Mouse (Mus musculus) adrenal gland, adult (tissue): ENCODE measurements at regions not wholly inside any gene's neighbourhood (a gene's known extent, or its start where the extent isn't known, plus 50 kb on each side); places are given as distances from the start of the nearest gene placed in this dataset.

ENCODE experiments used
- DNase-seq, 2 experiments: peaks; one replicate each; pipeline ENCODE4 v3.0.0; 2022 to 2023; ENCODE audit warnings: low spot score in 1 of 2; ENCODE audit not compliant: inconsistent age in 2 of 2

DNA sequence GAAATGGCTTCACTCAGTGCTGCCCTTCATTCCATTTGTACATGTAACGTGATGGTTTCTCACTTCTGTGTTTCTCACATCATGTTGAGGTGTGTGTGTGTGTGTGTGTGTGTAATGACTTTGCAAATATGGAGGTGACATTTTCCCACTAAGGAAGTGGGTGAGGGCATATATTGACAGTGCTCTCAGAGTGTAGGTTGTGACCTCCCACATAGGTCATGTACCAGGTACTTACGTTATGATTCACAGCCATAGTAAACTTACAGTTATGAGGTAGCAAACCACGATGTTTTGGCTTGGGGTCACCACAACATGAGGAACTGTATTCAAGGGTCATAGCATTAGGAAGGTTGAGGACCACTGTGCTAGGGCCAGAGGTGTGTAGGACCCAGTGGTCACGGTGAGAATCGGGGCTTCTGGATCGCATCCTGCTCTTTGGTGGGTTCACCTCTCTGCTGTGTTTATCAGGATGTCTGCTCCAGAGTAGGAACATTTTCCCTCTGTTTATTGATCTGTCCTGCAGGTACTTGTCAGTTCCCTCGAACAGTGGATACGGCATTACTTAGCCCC lies 238.7 kb upstream of the Cxcr4 start:
- no peak for DNase-seq

DNA sequence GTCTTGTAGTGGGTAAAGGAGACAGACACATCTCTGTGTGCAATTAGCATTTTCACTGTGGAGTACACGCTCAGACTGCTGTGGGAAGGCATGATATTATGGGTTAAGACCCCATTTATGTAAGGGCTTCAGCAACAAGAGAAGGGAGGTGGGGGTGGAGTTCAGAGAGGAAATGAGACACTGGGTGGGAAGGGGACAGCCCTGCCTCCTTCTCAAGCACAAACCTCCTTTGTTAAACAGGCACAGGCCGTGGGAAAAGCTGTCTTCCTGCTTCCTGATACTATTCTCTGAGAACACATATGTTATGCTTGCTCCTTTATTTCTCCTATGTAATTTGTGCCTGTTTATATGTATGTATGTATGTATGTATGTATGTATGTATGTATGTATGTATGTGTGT lies 237.4 kb upstream of the Cxcr4 start:
- DNase-seq = no peak

DNA sequence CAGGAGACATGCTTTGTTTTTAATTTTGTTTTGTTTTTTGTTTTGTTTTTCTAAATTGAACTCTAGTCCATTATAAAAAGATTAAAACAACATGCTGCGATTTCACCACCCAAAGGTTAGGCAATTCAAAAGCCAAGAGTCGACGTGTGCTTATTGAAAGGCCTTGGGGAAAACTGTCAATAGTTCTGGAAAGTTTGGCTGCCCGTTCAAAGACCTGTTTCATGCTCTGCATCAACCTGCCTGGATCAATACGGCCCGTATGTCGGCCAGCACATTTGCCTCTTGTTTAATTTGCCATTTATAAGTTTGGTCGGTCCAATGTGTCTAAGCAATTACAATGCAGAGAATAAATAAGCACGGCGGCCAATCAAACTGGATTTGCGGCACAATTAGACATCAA lies 234.3 kb upstream of the Cxcr4 start:
- no peak for DNase-seq

DNA sequence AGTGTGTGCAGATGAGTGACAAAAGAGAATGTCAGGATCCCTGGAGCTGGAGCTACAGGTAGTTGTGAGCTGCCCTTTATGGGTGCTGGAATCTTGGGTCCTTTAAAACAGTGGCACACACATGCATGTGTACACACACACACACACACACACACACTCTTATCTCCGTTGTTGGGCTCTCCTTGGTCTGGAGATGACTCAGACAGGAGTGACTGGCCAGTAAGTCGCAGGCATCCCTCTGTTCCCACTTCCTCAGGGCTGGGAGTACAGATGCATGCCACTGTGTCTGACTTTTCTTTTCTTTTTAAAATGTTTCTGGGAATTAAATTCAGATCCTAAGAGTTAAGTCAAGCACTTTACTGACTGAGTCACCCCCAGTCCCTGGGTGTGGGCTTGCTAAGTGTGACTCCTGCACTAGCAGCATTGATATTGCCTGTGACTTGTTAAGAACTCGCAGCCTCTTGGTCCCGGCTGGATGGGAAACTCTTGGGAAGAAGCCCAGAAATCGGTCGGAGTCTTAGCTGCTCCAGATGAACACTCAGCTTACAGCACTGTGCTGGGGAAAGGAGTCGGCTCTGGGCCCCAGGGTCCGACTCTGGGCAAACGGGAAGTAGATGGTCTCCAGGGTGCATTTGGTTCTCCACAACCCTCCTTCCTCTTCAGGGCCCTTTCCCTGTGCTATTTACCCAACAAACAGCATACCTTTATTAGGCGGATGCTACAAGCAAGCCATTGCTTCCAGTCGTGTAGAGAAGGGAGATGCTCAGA lies 233.0 kb upstream of the Cxcr4 start:
- DNase-seq = no peak

DNA sequence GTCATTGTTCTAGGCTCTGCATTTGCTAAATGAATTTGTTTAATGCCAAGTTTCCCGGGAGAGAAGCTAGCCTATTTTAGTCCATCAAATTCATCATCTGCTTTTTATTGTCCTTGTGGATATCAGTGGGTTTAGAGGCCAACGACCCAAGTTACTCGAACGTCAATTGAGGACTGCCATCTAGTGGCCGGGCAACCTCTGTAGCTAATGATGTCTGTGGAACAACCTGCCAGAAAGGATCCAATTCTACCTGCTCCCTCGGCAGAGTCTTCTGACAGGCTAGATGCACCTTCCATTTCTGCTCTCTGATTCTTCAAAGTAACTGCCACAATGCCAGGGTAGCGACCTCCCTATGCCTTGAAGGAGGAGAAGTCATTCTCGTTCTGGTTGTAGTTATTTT lies 232.1 kb upstream of the Cxcr4 start:
- peak; percentile 84 to 93 for DNase-seq

DNA sequence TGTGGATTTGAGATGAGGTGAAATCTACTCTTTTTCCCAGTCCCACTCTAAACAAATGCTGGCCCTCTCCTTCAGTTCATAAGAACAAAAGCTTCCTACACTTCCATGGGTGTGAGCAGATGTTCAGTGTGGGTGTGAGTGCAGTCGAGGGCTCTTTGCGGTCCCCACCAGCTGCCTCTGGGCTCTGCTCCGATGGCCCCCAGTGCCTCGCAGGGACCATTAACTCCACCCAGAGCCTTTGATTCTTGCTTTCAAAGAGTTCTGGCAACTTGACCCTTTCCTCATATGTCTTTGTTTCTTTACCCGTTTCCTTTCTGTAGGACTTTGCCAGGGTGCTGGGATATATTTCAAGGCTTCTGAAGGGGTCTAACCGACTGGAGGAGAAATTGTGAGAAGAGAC lies 229.9 kb upstream of the Cxcr4 start:
- no peak for DNase-seq

DNA sequence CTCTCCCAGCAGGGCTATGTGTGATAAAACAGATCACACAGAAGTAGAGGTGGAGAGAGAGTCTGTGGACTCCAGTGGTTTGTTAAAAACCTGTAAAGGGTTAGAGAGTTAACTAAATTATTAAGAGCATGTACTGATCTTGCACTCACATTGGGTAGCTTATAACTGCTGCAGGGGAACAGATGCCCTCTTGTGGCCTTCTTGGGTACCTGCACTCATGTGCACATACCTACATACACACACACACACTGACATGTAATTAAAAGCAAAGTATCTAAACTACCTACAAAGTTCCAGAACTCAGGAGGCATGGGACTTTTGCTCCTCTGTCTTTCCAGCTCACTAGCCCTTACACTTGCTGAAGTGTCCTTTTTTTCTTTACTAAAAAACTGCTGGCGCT lies 228.4 kb upstream of the Cxcr4 start:
- DNase-seq = no peak

DNA sequence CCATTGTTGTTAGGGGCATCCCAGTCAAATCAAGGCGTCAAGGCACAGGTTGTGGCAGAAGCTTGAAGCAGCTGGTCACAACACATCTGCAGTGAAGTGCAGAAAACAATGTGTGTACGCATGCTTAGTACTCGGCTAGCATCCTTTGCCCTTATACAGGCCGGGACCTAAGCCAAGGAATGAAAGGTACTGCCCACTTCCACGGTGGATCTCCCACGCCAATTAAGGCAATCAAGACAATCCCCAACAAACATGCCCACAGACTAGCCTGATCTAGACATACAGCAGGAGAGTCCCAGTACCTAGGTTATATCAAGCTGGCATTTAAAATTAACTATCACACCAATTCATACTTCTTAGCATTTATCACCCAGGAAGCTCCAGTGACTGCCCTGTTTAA lies 227.5 kb upstream of the Cxcr4 start:
- no peak for DNase-seq

DNA sequence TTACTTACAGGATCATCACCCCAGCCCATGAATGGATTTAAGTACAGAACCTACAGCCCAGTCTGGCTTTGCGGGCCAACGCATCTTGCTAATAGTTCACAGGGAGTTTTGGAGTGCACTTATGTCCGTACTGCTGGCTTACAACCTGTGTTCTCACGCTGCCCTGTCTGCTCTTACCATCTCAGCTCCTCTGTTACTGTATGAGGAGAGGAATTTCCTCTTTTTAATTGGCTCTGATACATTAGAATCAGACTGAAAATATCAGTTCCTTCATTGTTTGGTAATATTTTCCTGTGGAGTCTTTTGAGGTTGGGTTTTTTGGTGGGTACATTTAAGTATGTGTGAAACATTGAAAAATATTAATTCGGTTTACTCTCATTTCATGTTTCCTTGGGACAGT lies 221.3 kb upstream of the Cxcr4 start:
- DNase-seq = no peak

DNA sequence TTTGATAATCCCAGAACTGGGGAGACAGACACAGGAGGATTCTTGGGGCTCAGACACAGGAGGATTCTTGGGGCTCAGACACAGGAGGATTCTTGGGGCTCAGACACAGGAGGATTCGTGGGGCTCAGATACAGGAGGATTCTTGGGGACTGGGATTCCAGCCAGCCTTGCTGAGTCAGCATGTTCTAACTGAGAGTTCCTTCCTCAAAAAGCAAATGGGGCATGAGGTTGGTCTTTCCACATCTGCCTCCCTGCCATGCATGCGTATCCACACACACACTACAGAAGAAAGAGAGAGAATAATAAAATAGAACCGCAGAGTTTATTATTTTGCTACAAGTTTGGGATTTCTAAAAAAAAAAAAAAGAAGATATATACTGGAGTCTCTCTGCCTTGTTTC lies 218.8 kb upstream of the Cxcr4 start:
- DNase-seq = no peak

DNA sequence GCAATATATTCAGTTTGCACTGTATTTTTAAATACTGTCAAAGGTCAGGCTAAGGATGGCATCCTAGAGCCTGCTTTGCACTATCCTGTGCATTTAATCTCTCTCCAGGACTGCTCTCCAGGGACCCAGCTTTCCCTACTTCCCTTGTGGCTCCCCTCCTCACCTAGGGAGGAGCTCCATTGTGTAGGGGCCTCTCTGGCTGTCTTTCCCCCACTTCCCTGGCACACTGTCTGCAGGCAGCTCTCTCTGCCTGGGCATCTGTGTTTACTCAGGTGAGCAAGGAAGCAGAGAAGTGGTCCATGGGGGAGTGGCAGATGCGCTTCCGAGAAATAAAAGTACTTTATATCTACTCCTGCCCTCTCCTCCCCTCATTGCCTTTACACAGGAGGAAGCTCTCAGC lies 218.0 kb upstream of the Cxcr4 start:
- no peak for DNase-seq

DNA sequence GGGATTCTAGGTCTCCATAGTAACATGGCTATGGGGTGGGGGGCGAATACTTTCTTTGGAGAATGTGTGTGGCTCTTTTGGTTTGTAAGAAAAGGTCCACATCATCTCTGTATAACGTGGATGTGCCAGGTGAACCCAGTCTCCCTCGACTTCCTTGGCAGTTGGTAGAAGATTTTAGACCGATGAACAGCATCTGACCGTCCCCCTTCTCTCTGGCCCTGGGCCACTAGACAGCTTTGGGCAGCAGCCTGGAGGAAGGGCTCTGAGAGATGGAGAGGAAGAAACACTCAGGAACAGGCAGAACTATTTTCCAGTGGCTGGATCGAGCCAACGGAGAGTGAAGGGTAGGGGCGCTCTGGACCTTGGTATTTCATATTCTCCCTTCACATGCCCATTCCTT lies 217.5 kb upstream of the Cxcr4 start:
- DNase-seq = no peak

DNA sequence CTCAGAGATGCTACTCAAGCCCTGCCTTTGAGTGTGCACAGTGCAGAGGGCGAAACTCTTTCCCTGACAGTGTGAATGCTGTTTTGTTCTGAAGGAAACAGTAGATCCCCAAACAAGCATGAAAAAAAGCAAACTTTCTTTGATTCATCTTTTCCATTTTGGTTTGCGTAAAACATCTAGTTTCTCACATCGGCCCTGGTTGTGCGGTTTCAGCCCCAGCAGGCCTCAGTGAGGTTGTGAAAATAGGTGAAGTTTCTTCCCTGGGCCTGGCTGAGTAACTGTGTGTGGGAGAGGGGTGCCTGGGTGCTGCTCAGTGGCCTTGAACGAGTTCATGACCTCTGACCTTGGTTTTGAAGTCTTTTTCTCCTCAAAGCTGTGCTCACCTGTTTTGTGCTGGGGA lies 216.5 kb upstream of the Cxcr4 start:
- no peak for DNase-seq

DNA sequence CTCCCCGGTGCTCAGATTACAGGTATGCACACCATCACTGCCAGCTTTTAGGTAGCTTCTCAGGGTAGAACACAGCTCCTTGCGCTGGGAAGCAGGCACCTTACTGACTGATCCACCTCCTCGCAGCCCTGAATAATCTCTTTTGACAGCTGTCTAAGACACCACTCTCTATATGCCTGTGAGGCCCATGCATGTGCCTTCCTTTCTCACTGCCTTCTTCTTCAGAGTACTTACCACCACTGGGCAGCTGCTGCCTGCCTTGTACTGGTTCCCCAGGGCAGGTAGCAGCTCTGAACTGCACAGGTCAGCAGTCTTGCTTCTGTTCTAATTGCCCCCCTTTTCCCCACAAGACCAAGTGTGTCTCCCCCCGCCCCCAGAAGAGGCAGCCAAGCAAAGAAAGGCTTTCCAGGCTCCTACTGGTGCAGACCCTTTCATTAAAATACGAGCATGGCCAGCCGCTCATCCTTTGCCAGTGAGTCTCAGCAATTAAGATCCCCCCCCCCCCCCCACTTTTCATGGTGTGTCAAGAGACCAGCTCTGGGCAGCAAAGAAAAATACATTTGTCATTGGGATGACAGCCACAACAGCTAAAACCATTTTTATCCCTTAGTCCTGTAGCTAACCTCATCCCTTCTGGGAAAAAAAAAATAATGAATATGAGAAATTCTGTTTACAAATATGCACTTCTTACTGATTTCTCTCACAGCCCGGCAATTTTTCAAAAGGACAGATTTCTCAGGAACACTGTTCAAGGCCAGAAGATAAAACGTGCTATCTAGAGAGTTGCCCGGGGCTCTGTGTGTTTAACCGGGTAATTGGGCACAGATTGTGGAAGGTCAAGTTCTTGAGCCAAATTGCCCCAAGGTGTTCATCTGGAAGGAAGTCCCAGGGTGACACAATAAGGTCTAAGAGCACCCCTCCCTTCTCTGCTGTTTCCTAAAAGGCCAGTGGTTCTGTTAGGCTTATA lies 213.9 kb upstream of the Cxcr4 start:
- peak; percentile 13 to 54 for DNase-seq

DNA sequence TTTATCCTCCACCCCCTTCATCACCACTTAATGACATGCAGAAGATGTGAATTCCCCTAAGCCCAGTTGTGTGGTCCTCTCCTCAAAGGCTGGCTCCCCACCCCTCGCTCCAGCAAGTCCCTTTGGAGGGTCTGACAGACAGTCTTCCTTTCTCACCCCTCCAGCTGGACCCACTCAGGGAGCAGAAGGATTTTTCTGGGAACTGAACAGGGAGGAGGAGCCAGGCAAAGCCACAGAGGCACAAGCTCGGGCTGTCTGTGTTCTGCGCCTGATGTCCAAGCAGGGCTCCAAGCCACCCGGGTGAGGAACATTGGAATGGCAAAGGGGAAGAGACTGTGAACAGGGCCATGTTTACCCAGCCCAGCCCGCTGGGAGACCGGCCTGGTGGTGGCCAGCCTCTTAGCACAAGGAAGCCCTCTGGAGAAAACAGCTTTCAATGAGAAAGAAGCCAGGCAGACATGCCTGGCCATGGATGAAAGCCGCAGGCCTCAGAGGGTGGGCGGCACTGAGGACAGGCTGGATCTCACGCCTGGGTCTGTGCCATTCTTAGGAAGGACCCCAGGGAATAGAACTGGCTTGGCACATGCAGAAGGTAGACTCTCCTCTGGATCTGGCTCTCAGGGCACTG lies 211.5 kb upstream of the Cxcr4 start:
- DNase-seq = no peak

DNA sequence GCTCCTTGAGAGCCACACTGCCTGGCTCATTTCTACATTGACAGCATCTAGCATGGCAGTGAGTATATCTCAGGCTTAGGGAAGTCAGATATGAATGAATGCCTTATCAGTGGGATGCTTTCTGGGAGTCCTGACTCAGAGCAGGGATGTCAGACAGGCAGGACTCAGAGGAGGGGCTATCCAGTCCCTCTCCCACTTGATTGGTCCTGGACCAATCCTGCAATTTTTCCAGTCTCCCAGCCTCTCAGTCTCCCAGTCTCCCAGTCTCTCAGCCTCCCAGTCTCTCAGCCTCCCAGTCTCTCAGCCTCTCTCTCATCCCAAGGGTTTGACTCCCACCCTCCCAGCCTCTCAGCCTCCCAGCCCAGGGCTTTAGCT lies 211.0 kb upstream of the Cxcr4 start:
- no peak for DNase-seq

DNA sequence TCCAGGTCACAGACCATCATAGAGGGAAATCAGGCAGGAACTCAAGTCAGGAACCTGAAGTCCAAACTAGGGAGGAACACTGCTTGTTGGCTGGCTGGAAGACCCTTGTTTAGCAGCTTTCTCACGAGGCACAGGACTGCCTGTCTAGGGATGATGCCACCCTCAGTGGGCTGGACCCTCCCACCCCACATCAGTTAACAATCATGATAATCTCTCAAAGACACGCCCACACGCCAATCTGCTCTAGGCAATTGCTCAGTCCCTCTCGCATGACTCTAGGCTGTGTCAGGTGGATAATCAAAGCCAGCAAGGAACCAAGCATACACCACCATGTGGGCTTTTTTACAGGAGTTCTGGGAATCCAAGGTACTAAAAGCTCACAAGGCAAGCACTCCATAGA lies 206.6 kb upstream of the Cxcr4 start:
- DNase-seq = no peak

DNA sequence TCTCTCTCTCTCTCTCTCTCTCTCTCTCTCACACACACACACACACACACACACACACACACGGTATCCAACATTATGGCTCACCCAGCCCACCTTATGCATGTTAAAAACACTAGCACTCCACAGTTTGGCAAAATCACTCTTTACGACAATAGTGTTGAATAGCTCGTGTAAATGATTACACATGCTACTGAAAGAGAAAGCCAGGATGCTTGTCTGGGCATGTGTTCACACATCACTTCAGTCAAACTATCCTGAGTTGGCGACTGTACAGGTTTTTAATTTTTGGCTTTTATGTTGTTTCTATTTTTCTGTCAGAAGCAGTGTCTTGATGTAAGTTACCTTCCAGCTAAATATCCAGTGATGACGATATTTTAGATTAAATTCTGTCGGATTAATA lies 203.6 kb upstream of the Cxcr4 start:
- no peak for DNase-seq

DNA sequence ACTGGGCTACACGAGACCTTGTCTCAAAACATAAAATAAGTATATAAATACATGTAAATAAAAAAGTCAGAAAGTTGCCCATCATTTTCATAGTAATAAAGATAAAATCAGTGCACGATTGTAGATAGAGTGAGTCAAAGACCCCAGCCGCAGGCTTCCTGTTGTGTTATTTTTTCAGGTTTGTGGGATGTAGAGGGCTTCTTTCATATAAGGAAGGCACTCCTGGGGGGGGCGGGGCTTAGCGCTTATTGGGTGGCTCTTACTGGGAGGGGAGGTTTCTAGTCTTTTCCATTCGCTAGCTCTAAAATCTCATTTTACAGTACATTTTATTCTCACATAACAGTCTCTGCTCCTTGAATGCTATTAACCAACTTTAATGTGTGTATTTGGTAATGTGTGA lies 198.8 kb upstream of the Cxcr4 start:
- DNase-seq = no peak

DNA sequence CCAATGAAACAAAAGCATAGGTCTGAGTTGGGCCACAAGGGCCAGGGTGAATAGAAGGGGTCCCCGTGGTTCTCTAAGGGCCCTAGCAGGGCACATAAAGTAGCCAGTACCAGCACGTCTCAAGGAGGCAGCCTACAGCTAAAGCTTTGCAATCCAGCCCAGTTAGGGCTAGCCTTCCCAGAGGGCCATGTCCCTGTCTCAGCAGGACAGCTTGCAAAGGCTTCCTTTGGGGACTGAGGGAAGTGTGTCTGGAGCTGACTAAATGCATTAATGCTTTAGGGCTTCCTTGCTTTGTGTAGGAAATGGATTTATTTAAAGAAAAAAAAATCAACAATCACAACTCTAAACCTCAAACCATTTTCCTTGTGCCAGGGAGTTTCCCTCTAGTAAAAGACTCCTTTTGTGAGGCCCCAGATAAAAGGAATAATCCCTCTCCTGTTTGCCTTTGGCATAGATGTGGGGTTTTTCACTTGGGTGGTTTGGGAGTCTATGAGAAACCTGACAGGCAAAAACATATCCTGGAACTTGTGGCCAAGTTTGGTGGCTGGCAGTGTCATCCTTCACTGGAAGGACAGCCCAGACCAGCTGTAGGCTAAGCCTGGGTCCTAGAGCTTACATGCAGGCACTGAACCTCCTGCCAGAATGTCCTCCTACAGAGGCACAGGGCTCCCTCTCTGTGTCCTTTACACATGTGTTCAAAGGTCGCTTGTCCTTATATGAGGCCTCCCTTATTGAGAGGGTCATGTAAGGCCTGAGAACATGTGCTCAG lies 197.7 kb upstream of the Cxcr4 start:
- no peak for DNase-seq

DNA sequence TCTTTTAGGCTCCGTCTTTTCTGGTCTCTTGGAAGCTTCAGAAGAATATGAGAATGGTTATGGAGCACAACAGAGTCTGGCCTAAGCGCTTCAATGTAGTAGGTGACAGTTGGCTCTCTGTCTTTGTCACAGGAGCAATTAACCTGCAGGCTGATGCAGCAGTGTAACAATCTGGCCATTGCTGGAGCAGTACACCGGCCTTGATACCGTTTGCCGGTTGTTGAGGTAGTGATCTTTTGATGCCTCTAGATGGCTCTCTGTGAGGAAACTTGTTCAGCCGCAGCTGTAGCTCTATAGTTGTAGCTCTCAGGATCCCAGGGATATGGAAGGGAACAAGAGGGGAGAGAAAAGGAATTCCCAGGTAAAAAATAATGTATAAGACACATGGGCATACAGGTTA lies 196.1 kb upstream of the Cxcr4 start:
- DNase-seq = no peak
